Mouse (Mus musculus) hindbrain, embryonic 15.5 days (tissue): ENCODE data around the gene Snf8. TPM values are rescaled to one million over a fixed set of nuclear protein-coding genes. Genes with fewer than 3 reads are reported as not detected.

Experiments
- ATAC-seq: fragments of 200-750 bp; cut with Nextera tagmentation; 2 replicates; pipeline ENCODE4 v1.8.0; 2017; ENCODE audit warnings: low read depth, moderate number of reproducible peaks, moderate TSS enrichment; ENCODE audit not compliant: low FRiP score
- H3K27ac ChIP-seq: fragments of 300-500 bp; sonication (generic); replicated peaks from 2 replicates; pipeline ENCODE4 v1.5.1; 2015; ENCODE audit warnings: mild to moderate bottlenecking, inconsistent platforms
- H3K27me3 ChIP-seq: fragments of 300-500 bp; sonication (generic); 2 replicates; pipeline ENCODE4 v1.6.1; 2015; ENCODE audit warnings: control low read depth, inconsistent platforms
- H3K36me3 ChIP-seq: fragments of 300-500 bp; sonication (generic); 2 replicates; pipeline ENCODE4 v1.6.1; 2015; ENCODE audit warnings: control low read depth, inconsistent platforms
- H3K4me1 ChIP-seq: fragments of 300-500 bp; sonication (generic); replicated peaks from 2 replicates; pipeline ENCODE4 v1.6.1; 2015; ENCODE audit warnings: control low read depth, inconsistent platforms
- H3K4me2 ChIP-seq: fragments of 300-500 bp; sonication (generic); 2 replicates; pipeline ENCODE4 v1.6.1; 2015; ENCODE audit warnings: moderate library complexity, mild to moderate bottlenecking, inconsistent platforms
- H3K4me3 ChIP-seq: fragments of 300-500 bp; sonication (generic); 2 replicates; pipeline ENCODE4 v1.5.1; 2015; ENCODE audit warnings: mild to moderate bottlenecking, inconsistent platforms
- H3K9ac ChIP-seq: fragments of 300-500 bp; sonication (generic); 2 replicates; pipeline ENCODE4 v1.6.1; 2015; ENCODE audit warnings: inconsistent platforms
- H3K9me3 ChIP-seq: fragments of 300-500 bp; sonication (generic); 2 replicates; pipeline ENCODE4 v1.6.1; 2016; ENCODE audit warnings: control low read depth, inconsistent platforms
- WGBS: fragments of 180-500 bp; shearing (Covaris S2); methylation state at CpG from one replicate; pipeline ENCODE4 v1.1.7; 2015; 5-methylcytosine and 5-hydroxymethylcytosine counted together
- polyA plus RNA-seq: library from polyadenylated mRNA; unstranded; fragments of >200 nt; fragmentation: Nextera tagmentation; extraction: Ambion mirVana; gene quantifications from 2 replicates; pipeline ENCODE4 v1.2.1, GENCODE M21; 2015

Gene Snf8
- polyA plus RNA-seq, 1 experiment from 2014 or later, result 129 TPM

DNA sequence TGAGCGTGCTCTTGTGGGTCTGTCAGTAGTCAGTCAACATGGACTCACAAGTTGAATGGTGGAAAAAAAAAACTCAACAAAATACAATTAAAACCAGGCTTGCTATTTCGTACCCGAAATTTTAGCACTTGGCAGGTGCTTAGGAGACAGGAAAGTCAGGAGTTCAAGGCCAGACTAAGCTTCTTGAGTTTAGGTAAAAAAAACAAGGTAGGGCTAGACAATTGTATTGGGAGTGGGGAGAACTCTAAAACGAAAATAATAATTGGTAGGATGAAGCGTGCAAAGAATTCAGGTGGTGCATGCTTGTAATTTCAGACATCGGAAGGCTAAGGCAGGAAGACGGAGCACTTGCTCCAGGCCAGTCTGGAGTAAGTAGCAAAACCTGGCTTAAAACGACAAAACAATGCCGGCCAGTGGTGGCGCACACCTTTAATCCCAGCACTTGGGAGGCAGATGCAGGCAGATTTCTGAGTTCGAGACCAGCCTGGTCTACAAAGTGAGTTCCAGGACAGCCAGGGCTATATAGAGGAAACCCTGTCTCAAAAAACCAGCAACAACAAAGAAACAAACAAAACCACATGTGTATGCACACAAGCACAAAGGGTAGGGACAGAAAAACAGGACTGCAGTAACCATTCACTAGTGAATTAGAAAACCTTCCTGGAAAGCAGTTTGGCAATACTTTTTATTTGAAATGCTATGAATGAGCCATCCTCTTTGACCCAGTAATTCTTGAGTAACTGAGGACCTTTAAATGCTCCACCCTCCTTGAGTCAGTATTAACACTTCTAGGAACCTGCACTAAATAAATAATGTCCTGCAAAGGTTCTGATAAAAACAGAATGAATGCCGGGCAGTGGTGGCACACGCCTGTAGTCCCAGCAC, 41.8 kb downstream of the Snf8 start:
- Histone ChIP-seq H3K9me3 (no peaks in the 10 kb centered on the region), H3K27ac (peak overlapping the region; percentile 91), H3K4me2 (peak overlapping the region; percentile 60), H3K4me1 (peaks cover 21% of the 10 kb centered on the region), H3K36me3 (peaks cover 6% of the 10 kb centered on the region), H3K27me3 (no peaks in the 10 kb centered on the region), H3K4me3 (peak overlapping the region; percentile 70), H3K9ac (peak overlapping the region; percentile 44)
- WGBS, result 66% methylated on average over 13 of the region's 13 CpGs
- ATAC-seq, result no peak

DNA sequence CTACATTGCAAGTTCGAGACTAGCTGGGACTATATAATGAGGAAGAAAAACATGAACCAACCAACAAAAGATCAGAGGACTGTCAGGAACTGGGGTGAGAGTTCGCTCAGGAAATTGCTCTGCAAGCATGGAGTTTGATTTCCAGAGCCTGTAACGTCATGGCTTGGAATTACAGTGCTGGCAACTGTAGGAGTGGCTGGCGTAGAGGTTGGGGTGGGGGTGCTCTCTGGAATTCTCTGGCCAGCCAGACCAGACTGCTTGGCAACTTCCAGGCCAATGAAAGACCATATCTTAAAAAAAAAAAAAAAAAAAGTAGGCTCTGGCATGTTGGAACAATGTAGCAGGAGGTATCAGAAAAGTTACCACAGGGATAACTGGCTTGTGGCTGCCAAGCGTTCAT, 46.1 kb downstream of the Snf8 start:
- WGBS, result 81% methylated on average over 5 of the region's 5 CpGs
- Histone ChIP-seq H3K4me3 (no peak overlapping the region), H3K4me1 (0 out of 2 replicates have a peak, but pooled peaks cover 4% of the 10 kb centered on the region), H3K27ac (no peak overlapping the region), H3K9me3 (no peaks in the 10 kb centered on the region), H3K36me3 (no peaks in the 10 kb centered on the region), H3K27me3 (no peaks in the 10 kb centered on the region), H3K4me2 (no peak overlapping the region), H3K9ac (no peak overlapping the region)
- no peak for ATAC-seq

DNA sequence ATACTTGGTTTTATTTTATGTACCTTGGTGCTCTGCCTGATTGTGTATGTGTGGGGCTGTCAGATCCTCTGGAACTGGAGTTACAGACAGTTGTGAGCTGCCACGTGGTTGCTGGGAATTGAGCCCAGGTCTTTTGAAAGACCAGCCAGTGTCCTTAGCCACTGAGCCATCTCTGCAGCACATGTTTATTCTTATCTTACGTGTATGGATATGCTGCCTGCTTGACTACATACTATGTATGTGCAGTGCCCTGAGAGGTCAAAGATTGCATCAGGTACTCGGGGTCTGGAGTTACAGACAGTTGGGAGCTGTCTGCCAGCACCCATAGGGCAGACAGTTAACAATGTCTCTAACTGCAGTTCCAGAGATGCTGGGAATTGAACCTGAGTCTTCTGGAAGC, 48.0 kb downstream of the Snf8 start:
- WGBS, result 76% methylated on average over 3 of the region's 3 CpGs
- Histone ChIP-seq H3K27me3 (no peaks in the 10 kb centered on the region), H3K4me1 (no peaks in the 10 kb centered on the region), H3K9me3 (no peaks in the 10 kb centered on the region), H3K4me3 (no peak overlapping the region), H3K27ac (no peak overlapping the region), H3K36me3 (no peaks in the 10 kb centered on the region), H3K4me2 (no peak overlapping the region), H3K9ac (no peak overlapping the region)
- ATAC-seq, result no peak

DNA sequence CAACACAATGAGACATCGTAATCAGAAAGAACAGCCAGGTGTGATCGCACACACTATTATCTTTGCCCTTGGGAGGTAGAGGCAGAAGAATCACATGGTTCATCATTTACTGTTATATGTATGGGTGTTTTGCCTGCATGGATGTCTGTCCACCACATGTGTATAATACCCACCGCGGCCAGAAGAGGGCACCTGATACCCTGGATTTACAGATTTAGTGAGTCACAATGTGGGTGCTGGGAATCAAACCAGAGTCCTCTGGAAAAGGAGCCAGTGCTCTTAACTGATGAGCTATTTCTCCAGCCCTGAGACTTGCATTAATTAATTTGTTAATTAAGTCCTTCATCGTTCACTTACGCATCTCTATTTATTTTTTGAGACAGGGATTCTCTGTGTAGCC, 53.3 kb downstream of the Snf8 start:
- H3K4me1 ChIP-seq, result no peaks in the 10 kb centered on the region
- H3K36me3 ChIP-seq, result no peaks in the 10 kb centered on the region
- H3K27ac ChIP-seq, result no peak overlapping the region
- no peaks in the 10 kb centered on the region for H3K27me3 ChIP-seq
- no peak for ATAC-seq
- H3K9me3 ChIP-seq, result no peaks in the 10 kb centered on the region
- H3K9ac ChIP-seq, result no peak overlapping the region
- H3K4me3 ChIP-seq, result no peak overlapping the region
- no peak overlapping the region for H3K4me2 ChIP-seq
- WGBS, result 91% methylated on average over 6 of the region's 6 CpGs

DNA sequence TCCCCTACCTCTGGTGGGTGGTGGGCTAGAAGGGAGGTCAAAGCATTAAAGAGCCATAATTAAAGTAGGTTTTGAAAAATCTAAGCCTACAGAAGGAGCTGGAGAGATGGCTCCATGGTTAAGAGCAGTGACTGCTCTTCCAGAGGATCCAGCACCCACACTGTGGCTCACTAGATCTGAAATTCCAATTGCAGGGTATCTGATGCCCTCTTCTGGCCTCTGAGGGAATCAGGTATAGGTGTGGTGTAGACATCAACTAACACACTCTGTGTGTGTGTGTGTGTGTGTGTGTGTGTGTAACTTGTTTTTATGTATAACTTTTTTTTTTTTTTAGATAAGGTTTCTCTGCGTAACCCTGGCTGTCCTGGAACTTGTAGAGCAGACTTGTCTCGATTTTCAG, 56.4 kb downstream of the Snf8 start:
- ATAC-seq, result no peak
- Histone ChIP-seq H3K9me3 (no peaks in the 10 kb centered on the region), H3K27me3 (no peaks in the 10 kb centered on the region), H3K9ac (no peak overlapping the region), H3K4me3 (no peak overlapping the region), H3K36me3 (no peaks in the 10 kb centered on the region), H3K27ac (no peak overlapping the region), H3K4me2 (no peak overlapping the region), H3K4me1 (no peaks in the 10 kb centered on the region)
- 75% methylated on average over 2 of the region's 2 CpGs for WGBS

DNA sequence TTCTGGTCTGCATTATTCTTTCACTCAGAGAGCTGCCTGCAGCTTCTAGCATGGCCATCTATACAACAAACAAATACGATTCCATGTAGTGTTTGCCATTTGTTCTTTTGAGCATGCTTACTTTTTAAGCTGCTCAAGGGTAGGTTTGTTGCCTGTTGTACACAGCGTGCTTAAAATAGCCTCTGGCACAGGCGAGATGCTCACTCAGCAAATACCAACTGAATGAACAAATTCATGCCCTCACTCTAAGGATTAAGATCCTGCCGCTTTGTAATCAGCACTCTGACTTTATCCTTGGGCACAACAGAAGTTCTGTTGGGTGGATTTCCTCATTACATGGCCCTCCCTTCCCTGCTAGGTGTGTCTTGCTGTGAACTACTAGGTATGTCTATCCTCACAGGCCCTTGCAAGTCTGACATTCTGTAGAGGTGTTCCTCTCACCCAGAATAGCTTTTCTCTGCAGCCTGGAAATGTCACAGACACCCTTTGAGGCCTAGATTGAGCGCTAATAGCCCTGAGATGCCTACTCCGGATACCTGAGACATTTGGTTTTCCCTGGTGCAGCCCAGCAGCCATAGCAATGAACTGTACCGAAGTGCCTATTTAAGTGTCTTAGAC, 58.1 kb downstream of the Snf8 start:
- no peaks in the 10 kb centered on the region for H3K4me1 ChIP-seq
- no peaks in the 10 kb centered on the region for H3K36me3 ChIP-seq
- WGBS, result 41% methylated on average over 7 of the region's 7 CpGs
- H3K27ac ChIP-seq, result no peak overlapping the region
- no peak for ATAC-seq
- H3K4me3 ChIP-seq, result no peak overlapping the region
- H3K27me3 ChIP-seq, result no peaks in the 10 kb centered on the region
- H3K9me3 ChIP-seq, result no peaks in the 10 kb centered on the region
- H3K4me2 ChIP-seq, result no peak overlapping the region
- H3K9ac ChIP-seq, result no peak overlapping the region

DNA sequence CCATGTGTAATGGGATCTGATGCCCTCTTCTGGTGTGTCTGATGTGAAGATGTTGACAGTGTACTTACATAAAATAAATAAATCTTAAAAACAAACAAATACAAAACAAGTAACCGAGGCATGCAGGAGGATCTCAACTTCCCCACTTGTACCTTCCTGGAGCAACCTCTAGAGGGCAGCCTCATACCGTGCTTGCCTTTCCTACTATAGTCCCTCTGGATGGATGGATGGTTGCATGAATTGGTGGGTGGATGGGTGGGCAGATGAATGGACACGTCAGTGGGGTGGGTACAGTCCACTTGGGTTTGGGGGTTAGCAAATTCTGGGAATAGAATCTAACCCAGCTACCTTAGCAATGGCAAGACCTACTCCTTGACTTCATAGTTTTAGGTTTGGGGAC, 58.7 kb downstream of the Snf8 start:
- H3K36me3 ChIP-seq, result no peaks in the 10 kb centered on the region
- H3K9me3 ChIP-seq, result no peaks in the 10 kb centered on the region
- H3K27me3 ChIP-seq, result no peaks in the 10 kb centered on the region
- no peak overlapping the region for H3K4me2 ChIP-seq
- H3K9ac ChIP-seq, result no peak overlapping the region
- H3K4me1 ChIP-seq, result no peaks in the 10 kb centered on the region
- no peak overlapping the region for H3K4me3 ChIP-seq
- no peak overlapping the region for H3K27ac ChIP-seq
- no peak for ATAC-seq
- WGBS, result 13% methylated on average over 3 of the region's 3 CpGs

Other genes with a start within 250 kb of the Snf8 start
- 0.44 and 0.81 TPM in 2 replicates for gene Phospho1, start 210.4 kb upstream of the Snf8 start, polyA plus RNA-seq
- 1.8 and 3.7 TPM in 2 replicates for gene Gngt2, start 197.7 kb upstream of the Snf8 start, polyA plus RNA-seq
- 1.1 and 1.7 TPM in 2 replicates for gene Abi3, start 192.4 kb upstream of the Snf8 start, polyA plus RNA-seq
- 0.09 TPM in 1 of 2 replicates, not detected in the other for gene B4galnt2, start 120.0 kb upstream of the Snf8 start, polyA plus RNA-seq
- gene Igf2bp1, start 28.9 kb upstream of the Snf8 start, polyA plus RNA-seq, result 11.8 and 14.2 TPM in 2 replicates
- gene Gip, start 10.3 kb upstream of the Snf8 start, polyA plus RNA-seq, result not detected in 2 replicates
- gene Ube2z, start 30.5 kb downstream of the Snf8 start, polyA plus RNA-seq, result 40.0 and 40.1 TPM in 2 replicates
- gene Atp5g1, start 40.8 kb downstream of the Snf8 start, polyA plus RNA-seq, result 772 and 777 TPM in 2 replicates
- 0.09 and 0.10 TPM in 2 replicates for gene Calcoco2, start 77.1 kb downstream of the Snf8 start, polyA plus RNA-seq
- gene Ttll6, start 98.9 kb downstream of the Snf8 start, polyA plus RNA-seq, result 0.29 and 0.43 TPM in 2 replicates
- not detected in 2 replicates for gene Hoxb13, start 159.4 kb downstream of the Snf8 start, polyA plus RNA-seq
- 2.1 and 15.7 TPM in 2 replicates for gene Hoxb9, start 236.6 kb downstream of the Snf8 start, polyA plus RNA-seq
- 18.2 and 26.1 TPM in 2 replicates for gene Hoxb8, start 247.0 kb downstream of the Snf8 start, polyA plus RNA-seq